7 mouse cellular contexts compared by ENCODE assay signal in genomic region chr13:21974221-21974725, GRCm38 (mm10). TPM values are rescaled to one million over a fixed set of nuclear protein-coding genes. Genes with fewer than 3 reads are reported as not detected.
DNase-seq lines count a peak whose midpoint lies in the region; ATAC-seq lines count a peak whose summit lies in the region.

No protein-coding gene starts in this region.

- H3K9ac ChIP-seq in embryonic facial prominence, embryonic 11.5 days (replicated peaks; ENCODE audit: low read length) = peak overlapping the region; percentile 82
- H3K9ac ChIP-seq in limb, embryonic 11.5 days (ENCODE audit: low read length) = peak overlapping the region; percentile 73
- H3K9ac ChIP-seq in midbrain, embryonic 14.5 days (replicated peaks; ENCODE audit: low read length) = peak overlapping the region; percentile 74

- 0% methylated on average over 23 of the region's 23 CpGs for WGBS in embryonic facial prominence, embryonic 11.5 days
- under 1% methylated on average over 23 of the region's 23 CpGs for WGBS in limb, embryonic 11.5 days
- WGBS in midbrain, embryonic 14.5 days = 0% methylated on average over 23 of the region's 23 CpGs

- ATAC-seq in embryonic facial prominence, embryonic 11.5 days (replicated peaks; ENCODE audit: insufficient number of reproducible peaks, low FRiP score, low TSS enrichment, low read depth) = peak; percentile 65
- ATAC-seq in limb, embryonic 11.5 days (ENCODE audit: insufficient number of reproducible peaks, low FRiP score, low TSS enrichment, low read depth) = peak; percentile 83
- ATAC-seq in midbrain, embryonic 14.5 days (ENCODE audit: low FRiP score, low TSS enrichment) = peak; percentile 85

- 0 out of 2 replicates have a peak overlapping the region, but pooled peaks have one; percentile 59 for H3K27ac ChIP-seq in embryonic facial prominence, embryonic 11.5 days (replicated peaks; ENCODE audit: low read depth, low read length)
- peak overlapping the region; percentile 53; the same call in 1 of the 2 replicates for H3K27ac ChIP-seq in limb, embryonic 11.5 days (replicated peaks; ENCODE audit: low read depth, low read length)
- H3K27ac ChIP-seq in midbrain, embryonic 14.5 days (replicated peaks; ENCODE audit: low read depth, low read length) = peak overlapping the region; percentile 84

- peak overlapping the region; percentile 33 for H3K4me2 ChIP-seq in embryonic facial prominence, embryonic 11.5 days (ENCODE audit: low read depth, low read length)
- 0 out of 2 replicates have a peak overlapping the region, but pooled peaks have one; percentile 18 for H3K4me2 ChIP-seq in limb, embryonic 11.5 days (ENCODE audit: low read depth, severe bottlenecking)
- peak overlapping the region; percentile 51 for H3K4me2 ChIP-seq in midbrain, embryonic 14.5 days (ENCODE audit: low read length)

- peaks cover 3% of the 10 kb centered on the region; the same call in 1 of the 2 replicates for H3K27me3 ChIP-seq in embryonic facial prominence, embryonic 11.5 days (ENCODE audit: control insufficient read depth, insufficient read depth, low read length)
- no peaks in the 10 kb centered on the region for H3K27me3 ChIP-seq in limb, embryonic 11.5 days (ENCODE audit: control insufficient read depth, insufficient read depth, low read length)
- peaks cover 7% of the 10 kb centered on the region for H3K27me3 ChIP-seq in midbrain, embryonic 14.5 days (ENCODE audit: control insufficient read depth, insufficient read depth, low read length)

- peak overlapping the region; percentile 55 for H3K4me3 ChIP-seq in embryonic facial prominence, embryonic 11.5 days (ENCODE audit: low read depth, low read length)
- peak overlapping the region; percentile 41 for H3K4me3 ChIP-seq in limb, embryonic 11.5 days (ENCODE audit: low read depth, low read length)
- peak overlapping the region; percentile 58 for H3K4me3 ChIP-seq in midbrain, embryonic 14.5 days (replicated peaks; ENCODE audit: low read depth, low read length)

- peak; percentile 94 for DNase-seq in adrenal gland, postnatal 14 days
- peak; percentile 93 for DNase-seq in embryonic facial prominence, embryonic 11.5 days (ENCODE audit: low spot score)
- DNase-seq in heart, adult 11 months = peak; percentile 97
- DNase-seq in kidney, adult 18-20 months = peak; percentile 93
- peak; percentile 97 for DNase-seq in limb, embryonic 11.5 days (ENCODE audit: low spot score)
- DNase-seq in midbrain, embryonic 14.5 days = peak; percentile 96
- peak; percentile 79 to 89 for DNase-seq in spleen, adult 18-20 months

- H3K4me1 ChIP-seq in embryonic facial prominence, embryonic 11.5 days (ENCODE audit: control insufficient read depth, insufficient read depth, low read length) = no peaks in the 10 kb centered on the region
- H3K4me1 ChIP-seq in limb, embryonic 11.5 days (ENCODE audit: control insufficient read depth, insufficient read depth, low read length) = no peaks in the 10 kb centered on the region
- no peaks in the 10 kb centered on the region for H3K4me1 ChIP-seq in midbrain, embryonic 14.5 days (ENCODE audit: control insufficient read depth, insufficient read depth, low read length)

- no peaks in the 10 kb centered on the region for H3K36me3 ChIP-seq in embryonic facial prominence, embryonic 11.5 days (replicated peaks; ENCODE audit: control insufficient read depth, insufficient read depth, low read depth, low read length)
- H3K36me3 ChIP-seq in limb, embryonic 11.5 days (ENCODE audit: control insufficient read depth, insufficient read depth, low read length) = no peaks in the 10 kb centered on the region
- no peaks in the 10 kb centered on the region for H3K36me3 ChIP-seq in midbrain, embryonic 14.5 days (ENCODE audit: control insufficient read depth, insufficient read depth, low read length)

- no peaks in the 10 kb centered on the region for H3K9me3 ChIP-seq in embryonic facial prominence, embryonic 11.5 days (replicated peaks; ENCODE audit: control insufficient read depth, low read length)
- no peaks in the 10 kb centered on the region for H3K9me3 ChIP-seq in limb, embryonic 11.5 days (ENCODE audit: control insufficient read depth, low read length)
- no peaks in the 10 kb centered on the region for H3K9me3 ChIP-seq in midbrain, embryonic 14.5 days (ENCODE audit: control insufficient read depth, low read length)

RNA-seq across cellular contexts. Expression of gene Pom121l2, which starts 6.7 kb away (rescaled TPM):
- total RNA-seq in adrenal gland, postnatal 14 days (2021) = not detected in 2 replicates
- 0.24 TPM in 1 of 2 replicates, not detected in the other for polyA plus RNA-seq in embryonic facial prominence, embryonic 11.5 days (2014; fragmentation: Nextera tagmentation; extraction: Ambion mirVana)
- polyA plus RNA-seq in limb, embryonic 11.5 days (2014; fragmentation: Nextera tagmentation; extraction: Ambion mirVana) = 0.31 and 0.38 TPM in 2 replicates
- not detected in 2 replicates for polyA plus RNA-seq in midbrain, embryonic 14.5 days (2014; fragmentation: Nextera tagmentation; extraction: Ambion mirVana)

RNA-seq across cellular contexts. Expression of gene Zfp184, which starts 29.4 kb away (rescaled TPM):
- total RNA-seq in adrenal gland, postnatal 14 days (2021) = 1.3 and 1.7 TPM in 2 replicates
- polyA plus RNA-seq in embryonic facial prominence, embryonic 11.5 days (2014; fragmentation: Nextera tagmentation; extraction: Ambion mirVana) = 28.2 and 30.4 TPM in 2 replicates
- 26.9 and 28.8 TPM in 2 replicates for polyA plus RNA-seq in limb, embryonic 11.5 days (2014; fragmentation: Nextera tagmentation; extraction: Ambion mirVana)
- 16.8 and 18.2 TPM in 2 replicates for polyA plus RNA-seq in midbrain, embryonic 14.5 days (2014; fragmentation: Nextera tagmentation; extraction: Ambion mirVana)

RNA-seq across cellular contexts. Expression of gene Prss16, which starts 35.3 kb away (rescaled TPM):
- 0.74 TPM in 1 of 2 replicates, not detected in the other for total RNA-seq in adrenal gland, postnatal 14 days (2021)
- 0.25 and 0.50 TPM in 2 replicates for polyA plus RNA-seq in embryonic facial prominence, embryonic 11.5 days (2014; fragmentation: Nextera tagmentation; extraction: Ambion mirVana)
- polyA plus RNA-seq in limb, embryonic 11.5 days (2014; fragmentation: Nextera tagmentation; extraction: Ambion mirVana) = 0.20 and 0.21 TPM in 2 replicates
- polyA plus RNA-seq in midbrain, embryonic 14.5 days (2014; fragmentation: Nextera tagmentation; extraction: Ambion mirVana) = not detected in 2 replicates

Comparison
In these comparisons a context has a peak if more than half of its experiments do, and no peak if none do; other contexts are left out.
1. Peak in every context shown above with its lines: DNase-seq, ATAC-seq, H3K4me3 ChIP-seq and H3K27ac ChIP-seq.